Mouse (Mus musculus) c-Kit-positive CD71-positive TER-119-positive erythroid progenitor cells, embryonic 14.5 days (primary cell): ENCODE measurements around the gene Raf1.

ENCODE experiments used
- DNase-seq: peaks from one replicate; pipeline ENCODE4 v3.0.0-alpha.2; 2013; ENCODE audit warnings: low spot score

The Raf1 gene

DNA sequence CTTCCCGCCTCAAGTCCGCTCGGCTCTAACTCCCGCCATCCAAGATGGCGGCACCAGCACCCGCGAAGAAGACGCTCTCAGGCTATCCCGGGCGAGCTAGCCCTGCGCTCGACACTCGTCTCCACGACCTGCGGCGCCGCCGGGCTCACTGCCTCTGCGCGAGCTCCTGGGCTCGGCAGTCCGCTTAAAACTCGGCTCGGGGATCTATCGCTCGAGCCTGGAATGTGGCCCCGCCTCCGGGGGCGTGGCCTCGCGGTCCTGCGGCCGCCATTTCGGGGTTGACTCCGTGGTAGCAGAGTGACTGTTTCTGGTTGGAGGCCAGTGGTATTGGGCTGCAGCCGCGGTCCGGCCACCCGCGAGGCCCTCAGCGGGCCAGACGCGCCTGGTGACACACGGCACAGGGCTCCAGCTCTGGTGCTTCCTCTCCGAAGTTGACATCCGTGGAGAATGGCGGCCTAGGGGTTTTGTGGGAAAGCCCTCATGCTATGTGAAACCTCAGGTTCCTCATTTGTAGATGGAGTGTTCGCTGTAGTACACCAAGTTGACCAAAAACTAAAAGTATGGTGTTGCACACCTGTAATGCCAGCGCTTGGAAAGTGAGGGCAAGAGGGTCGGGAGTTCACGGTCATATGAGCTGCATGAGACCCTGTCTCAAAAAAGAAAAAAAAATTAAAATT lies at the start of gene Raf1:
TSS of gene Raf1 (minus strand) at position 184 of the 677 bp plus-strand sequence.
- DNase-seq, result peak; percentile 96

DNA sequence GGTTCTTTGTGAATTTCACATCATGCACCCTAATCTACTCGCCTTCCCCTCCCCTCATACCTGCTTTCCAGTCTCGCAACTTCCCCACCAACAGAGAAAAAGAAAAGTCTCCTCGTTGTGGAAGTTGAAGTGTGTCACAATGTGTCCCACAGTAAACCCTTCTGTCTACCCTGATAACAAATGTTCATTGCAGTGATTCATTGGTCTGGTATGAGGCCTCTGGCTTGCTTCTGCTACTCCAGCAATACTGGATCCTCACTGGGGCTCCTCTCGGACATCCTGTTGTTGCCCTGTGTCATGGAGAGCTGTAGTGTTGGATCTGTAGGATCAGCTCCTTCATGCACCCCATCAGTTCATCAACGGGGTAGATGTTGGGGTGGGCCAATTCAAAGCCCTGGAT lies 45.8 kb upstream of the Raf1 start:
- DNase-seq, result no peak

DNA sequence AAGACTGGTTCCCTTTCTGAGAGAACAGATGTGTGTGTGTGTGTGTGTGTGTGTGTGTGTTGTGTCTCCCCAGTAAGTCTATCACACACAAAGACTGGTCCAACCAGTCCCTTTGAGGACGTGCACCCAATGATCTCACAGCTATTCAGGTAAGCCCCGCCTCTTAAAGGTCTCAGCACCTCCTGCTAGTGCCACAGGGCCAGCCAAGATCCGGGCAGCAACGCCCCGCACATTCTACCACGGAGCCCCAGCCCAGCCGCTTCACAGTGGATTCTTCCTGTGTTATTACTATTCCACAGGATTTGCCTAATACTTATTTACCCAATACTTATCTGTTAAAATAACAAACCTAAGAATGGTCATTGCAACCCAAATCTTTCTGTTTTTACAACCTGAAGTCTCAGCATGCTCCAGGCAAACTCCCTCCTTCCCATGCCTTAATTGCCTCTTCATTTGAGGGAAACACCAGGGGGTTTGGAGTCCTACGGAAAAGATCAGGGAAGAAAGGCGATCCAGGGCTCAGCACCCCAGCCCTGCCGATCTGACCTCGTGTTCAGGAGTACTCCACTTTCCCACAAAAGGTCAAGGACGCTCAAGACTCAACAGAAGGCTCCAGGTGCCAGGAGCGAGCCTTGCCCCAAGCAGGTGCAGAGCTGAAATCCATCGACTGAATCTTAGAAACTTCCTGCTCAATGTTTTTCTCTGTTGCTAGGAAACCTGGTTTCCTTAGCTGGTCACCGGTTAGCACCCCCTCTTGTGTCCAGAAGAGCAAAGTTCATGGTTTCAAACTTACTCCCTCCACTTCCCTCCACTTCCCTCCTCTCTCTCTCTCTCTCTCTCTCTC lies 41.5 kb upstream of the Raf1 start:
- DNase-seq, result peak; percentile 50

DNA sequence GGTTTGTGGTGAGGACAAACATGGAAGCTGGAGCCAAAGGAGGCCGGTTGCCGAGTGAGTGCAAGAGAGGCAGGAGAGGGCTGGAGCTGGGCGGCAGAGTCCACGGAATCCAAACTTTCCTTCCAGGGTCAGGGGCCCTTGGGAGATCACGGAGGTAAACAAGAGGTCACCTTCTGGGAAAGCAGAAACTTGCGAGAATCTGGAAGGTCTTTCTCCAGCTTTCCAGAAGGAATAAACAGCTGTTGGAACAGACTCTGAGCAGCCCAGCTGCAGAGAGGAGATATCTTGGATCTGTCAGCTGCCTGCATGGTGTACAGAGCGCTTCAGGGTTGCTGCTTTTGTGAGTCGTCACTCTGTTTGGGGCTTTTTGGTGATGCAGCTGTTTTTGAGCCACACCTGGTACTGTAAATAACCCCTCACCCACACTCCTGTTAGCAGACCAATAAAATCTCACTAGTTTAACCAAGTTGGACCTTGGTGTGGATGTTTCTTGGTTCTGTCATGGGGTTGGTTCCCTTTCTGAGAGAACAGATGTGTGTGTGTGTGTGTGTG lies 40.7 kb upstream of the Raf1 start:
- DNase-seq, result no peak

DNA sequence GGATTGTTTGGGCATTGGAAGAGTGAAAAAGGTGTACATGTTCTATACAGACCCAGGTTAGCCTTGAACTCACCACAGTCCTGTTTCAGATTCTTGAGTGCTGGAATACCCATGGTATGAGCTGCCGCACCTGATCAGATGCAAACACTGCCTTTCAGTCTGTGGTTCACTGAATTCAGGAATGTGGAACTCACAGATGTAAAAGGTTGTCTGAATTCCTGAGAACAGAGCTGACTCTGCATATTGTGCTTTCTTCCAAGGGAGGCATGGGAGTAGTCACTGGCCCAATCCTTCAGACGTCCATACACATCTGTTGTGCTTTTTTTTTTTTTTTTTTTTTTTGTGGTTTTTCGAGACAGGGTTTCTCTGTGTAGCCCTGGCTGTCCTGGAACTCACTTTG lies 34.8 kb upstream of the Raf1 start:
- DNase-seq, result no peak

DNA sequence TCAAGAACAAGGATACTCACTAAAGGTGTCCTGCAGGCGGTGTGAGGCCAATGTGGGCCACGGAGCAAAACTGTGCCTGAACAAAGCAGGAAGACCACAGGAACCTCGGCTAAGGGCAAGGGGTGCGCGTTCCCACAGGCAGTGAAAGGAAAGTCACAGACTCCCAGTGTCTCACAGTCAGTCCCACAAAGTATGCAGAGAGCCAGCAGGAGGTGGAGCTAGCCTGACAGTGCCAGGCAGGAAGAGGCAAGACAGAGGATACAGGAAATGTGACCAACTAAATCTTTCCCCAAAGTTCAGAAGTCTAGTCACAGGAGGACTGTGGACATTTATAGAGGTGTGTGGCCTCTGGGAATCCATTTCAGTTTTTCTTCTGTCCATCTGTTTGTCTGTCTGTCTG lies 26.5 kb upstream of the Raf1 start:
- DNase-seq, result no peak

DNA sequence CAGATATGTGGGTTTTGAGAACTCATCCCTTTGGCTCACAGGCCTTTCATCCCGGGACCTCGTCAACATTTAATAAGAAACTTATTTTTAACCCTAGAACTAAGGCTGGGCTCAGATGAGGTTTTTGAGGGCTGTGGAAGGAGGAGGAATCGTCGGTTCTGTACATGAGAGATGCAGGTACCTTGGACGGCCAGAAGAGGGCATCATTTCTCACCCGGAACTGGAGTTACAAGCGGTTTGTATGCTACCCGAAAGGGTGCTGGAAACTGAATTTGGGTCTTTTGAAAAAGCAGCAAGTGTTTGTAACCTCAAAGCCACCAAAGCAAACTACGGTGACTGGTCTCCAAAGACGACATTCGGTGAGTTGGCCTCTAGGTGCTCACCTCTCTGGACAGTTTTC lies 24.9 kb upstream of the Raf1 start:
- DNase-seq, result no peak

DNA sequence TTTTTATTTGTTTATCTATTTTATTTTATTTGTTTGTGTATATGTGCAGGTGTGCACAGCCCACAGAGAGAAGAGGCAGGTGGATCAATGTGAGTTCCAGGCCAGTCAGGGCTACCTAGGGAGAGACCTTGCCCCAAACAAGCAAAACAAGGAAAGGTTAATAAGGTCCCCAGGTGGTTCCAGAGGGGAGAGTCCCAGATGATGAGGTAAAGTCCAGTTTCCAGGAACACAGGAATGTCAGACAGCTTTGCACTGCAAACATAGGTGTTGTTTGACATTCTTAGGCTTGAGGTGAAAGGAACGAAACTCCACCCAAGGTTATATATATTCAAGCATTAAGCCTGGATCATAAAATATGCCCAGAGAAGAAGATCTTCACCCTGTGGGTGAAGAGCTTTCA lies 24.3 kb upstream of the Raf1 start:
- no peak for DNase-seq

DNA sequence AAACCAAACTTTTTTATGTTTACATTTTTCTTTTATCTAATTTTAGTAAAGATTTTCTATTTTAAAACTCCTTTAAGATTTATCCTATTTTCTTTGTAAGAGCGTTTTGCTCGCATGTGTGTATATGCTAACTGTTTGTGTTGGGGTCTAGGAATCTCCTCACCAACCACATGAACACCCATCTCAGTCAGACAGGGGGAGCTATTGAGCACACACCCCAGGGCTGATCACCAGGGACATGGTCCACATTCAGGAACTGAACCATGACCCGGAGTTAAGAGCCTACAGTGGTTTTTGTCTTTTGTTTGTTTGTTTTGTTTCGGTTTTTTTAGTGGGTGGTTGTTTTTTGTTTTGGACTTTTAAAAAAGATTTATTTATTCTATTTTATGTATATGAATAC lies 22.3 kb upstream of the Raf1 start:
- DNase-seq, result no peak

DNA sequence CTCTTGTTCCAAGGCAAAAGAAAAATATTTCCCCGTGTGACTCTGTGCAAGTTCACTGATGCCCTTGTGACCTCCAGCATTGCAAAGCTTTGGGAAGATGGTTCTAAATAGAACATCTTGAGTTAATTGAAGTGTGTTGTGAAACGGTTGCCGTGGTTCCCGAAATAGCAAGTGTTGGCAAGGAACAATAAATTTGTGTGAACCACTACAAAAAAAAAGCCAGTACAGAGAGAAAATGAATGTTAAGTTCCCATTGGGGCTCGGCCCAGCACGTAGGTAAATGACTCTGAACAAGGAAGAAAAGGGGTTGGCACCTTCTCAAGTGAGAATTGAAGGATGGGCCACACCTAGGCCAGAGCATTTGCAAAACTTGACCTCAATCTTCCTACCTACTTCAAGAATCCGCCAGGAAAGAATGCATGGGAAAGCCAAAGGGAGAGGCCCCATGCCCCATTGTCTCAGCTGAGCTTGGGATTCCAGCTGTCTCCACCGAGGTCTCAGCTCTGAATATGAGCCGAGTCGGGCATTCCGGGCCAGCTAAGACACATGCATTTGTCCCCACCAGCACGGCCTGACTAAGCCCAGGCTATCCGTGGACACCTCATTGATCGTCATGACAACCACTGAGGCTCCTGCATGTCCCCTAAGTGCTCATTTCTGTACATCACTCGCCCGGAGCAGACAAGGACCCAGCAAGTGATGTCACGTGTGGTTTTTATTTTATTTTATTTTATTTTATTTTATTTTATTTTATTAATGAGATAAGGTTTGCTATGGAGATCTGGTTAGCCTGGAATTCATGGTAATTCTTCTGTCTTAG lies 21.5 kb upstream of the Raf1 start:
- DNase-seq, result no peak

DNA sequence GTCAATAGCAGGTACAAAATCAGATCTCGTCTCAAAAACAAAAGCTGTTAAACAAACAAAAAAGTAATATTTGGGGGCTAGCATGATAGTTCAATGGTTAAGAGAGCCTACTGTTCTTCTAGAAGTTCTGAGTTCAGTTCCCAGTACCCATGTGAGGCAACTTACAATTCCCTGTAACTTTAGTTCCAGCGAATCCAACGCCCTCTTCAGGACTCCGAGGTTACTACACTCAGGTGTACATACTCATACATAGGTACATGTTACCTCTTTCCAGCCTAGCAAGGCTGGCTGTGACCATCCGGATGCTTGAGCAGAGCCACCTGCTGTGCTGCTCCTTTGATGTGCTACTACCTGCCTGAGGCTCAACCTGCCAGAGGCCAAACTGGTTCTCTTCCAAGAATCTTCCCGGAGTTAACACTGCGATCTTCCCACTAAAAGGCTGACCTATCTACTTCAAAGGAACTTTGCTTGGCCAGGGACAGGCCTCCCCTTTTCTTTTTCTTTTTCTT lies 20.3 kb upstream of the Raf1 start:
- DNase-seq, result no peak

DNA sequence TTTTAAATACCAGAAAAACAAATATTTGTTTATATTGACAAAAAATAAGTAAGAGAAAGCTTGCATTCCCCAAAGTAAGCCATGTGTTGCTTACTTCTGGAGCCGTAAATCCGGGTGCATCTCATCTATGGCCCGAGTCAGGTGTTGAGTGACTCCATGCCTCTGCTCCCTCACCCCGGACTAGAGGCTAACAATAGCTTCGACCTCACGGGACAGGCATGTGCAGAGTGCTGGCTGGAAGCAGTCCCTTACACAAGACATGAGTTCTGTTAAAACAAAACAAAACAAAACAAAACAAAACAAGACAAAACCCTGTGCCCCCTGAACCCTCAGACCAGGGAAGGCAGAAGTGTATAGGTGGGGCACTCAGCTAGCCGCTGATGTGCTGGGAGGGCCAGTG lies 18.7 kb upstream of the Raf1 start:
- no peak for DNase-seq

DNA sequence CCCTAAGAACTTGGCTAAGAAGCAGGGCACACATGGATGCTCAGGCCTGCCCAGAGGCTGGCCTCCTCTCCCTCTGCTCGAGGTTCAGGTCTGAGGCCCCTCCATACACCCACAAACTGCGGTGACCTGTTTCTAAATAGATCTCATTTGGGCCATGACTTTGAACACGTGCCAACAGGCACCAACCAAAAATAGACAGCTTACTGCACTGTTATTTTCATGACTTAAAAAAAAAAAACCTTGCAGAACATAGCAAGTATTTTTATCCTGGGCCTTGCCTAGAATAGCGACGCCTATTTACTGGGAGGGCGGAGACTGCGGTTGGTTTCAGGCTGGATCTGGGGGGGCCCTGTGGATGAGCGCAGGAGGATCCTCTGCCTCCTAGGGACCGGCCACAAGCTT lies 18.0 kb upstream of the Raf1 start:
- DNase-seq, result no peak

DNA sequence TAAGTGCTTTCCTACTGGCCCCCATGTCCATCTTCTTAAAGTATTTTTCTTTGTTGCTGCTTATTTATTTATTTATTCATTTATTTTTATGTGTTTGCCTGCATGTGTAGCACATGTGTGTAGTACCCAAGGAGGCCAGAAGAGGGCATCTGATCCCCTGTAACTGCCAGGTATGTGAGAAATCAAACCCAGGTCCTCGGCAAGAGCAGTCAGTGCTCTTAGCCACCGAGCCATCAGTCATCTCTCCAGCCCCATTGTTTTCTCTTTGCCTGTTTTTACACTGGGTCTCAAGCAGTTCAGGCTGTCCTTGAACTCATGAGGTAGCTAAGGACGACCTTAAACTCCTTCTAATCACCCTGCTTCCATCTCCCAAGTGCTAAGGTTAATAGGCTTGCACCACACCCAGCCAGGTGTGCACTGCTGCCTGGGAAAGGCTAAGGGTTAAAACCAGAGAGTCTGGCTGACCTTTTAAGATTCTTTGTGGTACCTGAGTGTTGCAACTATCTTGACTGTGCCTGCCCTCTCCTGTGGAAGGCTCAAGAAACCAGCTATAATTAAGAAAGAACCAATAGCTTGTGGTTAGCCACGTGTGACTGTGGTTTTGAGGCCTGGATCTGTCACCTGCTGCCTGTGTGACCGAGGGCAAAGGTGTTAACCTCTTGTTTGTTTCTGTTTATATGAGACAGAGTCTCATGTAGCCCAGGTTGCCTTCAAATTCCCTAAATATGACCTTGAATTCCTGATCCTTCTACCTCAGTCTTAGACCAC lies 16.7 kb upstream of the Raf1 start:
- no peak for DNase-seq

DNA sequence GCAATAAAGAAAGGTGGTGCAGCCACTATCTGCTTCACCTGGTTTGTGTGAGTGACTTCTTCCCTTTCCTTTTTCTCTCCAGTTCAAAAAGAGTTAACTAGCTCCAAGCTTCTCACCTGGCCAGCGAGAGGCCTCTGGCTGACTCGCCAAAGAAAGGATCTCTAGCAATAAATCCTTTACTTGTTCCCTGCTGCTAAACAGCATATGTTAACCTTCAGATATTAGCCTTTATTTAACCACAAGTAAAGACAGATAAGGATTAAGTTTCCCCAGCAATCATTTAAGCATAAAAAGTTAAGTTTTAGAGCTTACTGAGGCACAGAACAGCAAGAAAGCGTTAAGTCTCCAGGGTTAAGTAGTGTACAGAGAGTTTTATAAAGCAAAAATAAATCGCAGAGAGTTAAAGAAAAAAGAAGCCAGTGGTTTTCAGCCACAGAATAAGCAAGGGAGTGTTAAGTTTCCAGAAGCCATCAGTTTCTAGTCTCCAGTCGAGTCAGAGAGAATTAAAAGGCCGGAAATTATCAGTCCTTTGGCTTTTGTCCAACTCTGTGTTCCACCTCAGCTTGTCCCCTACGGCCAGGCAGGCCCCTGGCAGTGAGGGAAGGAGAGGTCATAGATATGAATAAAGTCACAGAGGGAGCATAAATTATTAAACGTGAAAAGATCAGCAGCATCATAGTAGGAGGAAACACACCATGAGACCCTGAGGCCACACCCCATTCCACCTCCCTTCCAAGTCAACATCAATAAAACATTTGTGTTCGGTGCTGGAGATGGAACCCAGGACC lies 15.9 kb upstream of the Raf1 start:
- no peak for DNase-seq

DNA sequence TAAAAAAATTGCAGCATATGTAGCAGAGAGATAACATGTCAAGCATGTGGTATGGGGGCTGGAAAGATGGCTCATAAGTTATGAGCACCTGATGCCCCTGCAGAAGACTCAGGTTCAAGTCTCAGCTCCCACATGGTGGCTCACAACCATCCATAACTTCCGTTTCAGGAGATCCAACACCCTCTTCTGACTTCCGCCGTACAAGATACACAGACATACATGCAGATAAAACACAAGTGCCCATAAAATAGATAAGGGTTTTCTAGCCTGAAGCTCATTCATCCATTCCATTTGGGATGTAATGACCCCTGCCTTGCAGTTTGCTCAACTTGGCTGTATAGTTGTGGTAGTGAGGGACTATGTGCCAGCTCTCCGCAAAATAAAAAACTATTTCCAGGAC lies 13.7 kb upstream of the Raf1 start:
- DNase-seq, result no peak

DNA sequence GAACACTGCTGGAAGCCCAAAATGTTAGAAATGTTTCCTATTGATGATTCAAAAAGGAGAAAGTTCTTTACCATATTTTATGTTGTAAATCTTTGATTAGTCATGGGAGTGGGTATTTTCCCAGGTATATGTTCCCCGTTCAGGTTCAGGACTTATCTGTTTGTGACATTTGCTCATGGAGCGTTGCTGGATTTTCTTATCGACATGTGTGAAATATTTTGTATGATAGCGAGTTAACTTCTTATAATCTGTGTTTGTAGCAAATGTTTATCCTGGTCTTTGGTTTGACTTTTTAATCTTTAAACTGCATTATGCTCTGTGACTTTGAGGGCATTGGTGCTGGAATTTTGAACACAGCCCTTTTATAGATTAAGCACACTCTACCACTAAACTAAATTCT lies 12.2 kb upstream of the Raf1 start:
- DNase-seq, result no peak

DNA sequence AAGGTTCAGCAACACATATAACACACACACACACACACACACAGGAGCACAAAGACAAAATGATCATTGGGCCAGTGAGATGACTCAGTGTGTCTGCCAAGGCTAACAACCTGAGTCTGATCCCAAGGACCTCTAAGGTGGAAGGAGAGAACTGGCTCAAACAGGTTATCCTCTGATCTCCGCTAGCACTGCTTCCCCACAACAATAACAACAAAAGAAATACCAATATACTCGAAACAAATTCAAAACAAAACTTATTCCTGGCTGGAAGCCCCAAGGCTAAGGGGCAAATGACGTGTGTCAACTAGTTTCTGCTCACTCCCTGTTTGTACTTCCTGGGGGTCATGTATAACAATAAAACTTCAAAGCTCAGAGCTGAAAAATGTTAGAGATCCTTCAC lies 11.3 kb upstream of the Raf1 start:
- no peak for DNase-seq

DNA sequence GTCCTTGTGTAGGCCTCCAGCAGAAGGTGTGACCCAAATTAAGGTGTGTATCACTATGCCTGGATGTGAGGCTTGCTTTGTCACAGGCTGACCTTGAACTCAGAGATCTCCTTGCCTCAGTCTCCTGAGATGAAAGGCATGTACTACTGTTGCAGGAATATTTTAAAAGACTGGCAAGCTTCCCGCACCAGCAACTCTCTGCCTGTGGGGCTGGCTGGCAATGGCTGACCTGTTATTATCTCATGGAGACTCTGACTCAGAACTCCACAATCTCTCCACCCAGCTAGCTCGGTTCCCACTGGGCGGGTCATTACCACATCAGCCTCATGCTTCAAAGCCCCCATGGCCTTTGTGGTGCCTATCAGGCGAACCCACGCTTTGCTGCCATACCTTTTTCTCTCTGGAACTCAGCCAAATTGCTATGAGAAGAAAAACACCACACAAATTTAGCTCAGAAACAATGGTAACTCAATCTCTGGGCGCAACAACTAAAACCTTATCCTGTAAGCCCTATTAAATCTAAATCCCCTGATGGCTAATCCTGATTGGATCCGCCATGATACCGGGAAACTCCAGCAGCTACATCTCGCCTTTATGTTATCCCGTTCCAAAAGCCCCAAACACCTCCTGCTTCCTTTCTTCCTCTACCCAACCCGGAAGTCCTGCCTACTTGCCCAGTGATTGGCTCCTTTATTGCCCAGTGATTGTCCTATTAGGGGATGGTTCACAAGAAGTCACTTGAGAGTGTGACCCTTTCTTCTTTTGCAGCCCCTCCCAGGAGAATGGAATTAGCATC lies 8.6 kb upstream of the Raf1 start:
- no peak for DNase-seq

DNA sequence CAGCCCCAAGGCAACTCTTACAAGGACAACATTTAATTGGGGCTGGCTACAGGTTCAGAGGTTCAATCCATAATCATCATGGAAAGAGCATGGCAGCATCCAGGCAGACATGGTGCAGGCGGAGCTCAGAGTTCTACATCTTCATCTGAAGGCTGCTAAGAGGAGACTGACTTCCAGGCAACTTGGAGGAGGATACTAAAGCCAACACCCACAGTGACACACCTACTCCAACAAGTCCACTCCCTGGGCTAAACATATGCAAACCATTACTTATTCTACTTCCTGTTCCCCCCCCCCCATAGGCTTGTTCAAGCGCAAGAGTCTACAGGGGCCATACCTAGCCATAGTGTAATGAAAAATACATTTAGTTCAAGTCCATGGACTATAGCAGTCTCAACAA lies 7.8 kb upstream of the Raf1 start:
- DNase-seq, result no peak
